Mouse (Mus musculus): ENCODE measurements around the gene Rara. TPM values are rescaled to one million over a fixed set of nuclear protein-coding genes. Genes with fewer than 3 reads are reported as not detected.
A peak's percentile ranks its signal among the peaks of the same experiment; 100 is the strongest.
"Not testable (repeated sequence)": the region's sequence is repeated elsewhere in the genome, so short reads cannot be mapped to it uniquely, and the experiment has no call there.

The Rara gene
- total RNA-seq, 2 experiments from 2014 or later = 8.7 to 13.2 TPM

- no peak for DNase-seq
- intact Hi-C loops (cut with DNase I) = no loop called here
Observed at GRCm38 (mm10) chr11:98919009-98919408, 8.6 kb upstream of the Rara start.

- DNase-seq = not testable (repeated sequence)
- intact Hi-C loops (cut with DNase I) = loop anchor here (1.0 to 10.0 kb wide), 2 partner anchors 50 to 113 kb away; no protein-coding TSS in a partner anchor
Observed at GRCm38 (mm10) chr11:98921813-98922212, 5.8 kb upstream of the Rara start.

GRCm38 (mm10) chr11:98922307-98922706 is 5.3 kb upstream of the Rara start:
- intact Hi-C loops (cut with DNase I) = loop anchor here (1.0 to 10.0 kb wide), 2 partner anchors 50 to 112 kb away; no protein-coding TSS in a partner anchor
- DNase-seq = peak in 1 of 2 experiments; percentile 63

- DNase-seq = not testable (repeated sequence)
- intact Hi-C loops (cut with DNase I) = loop anchor here (1.0 to 10.0 kb wide), 2 partner anchors 49 to 112 kb away; no protein-coding TSS in a partner anchor
Observed at GRCm38 (mm10) chr11:98922851-98923711, 4.5 kb upstream of the Rara start.

GRCm38 (mm10) chr11:98924633-98925175 is 2.9 kb upstream of the Rara start:
- no peak for DNase-seq
- intact Hi-C loops (cut with DNase I) = loop anchor here (5.0 to 10.0 kb wide), 3 partner anchors 110 to 223 kb away; no protein-coding TSS in a partner anchor

GRCm38 (mm10) chr11:98925265-98925721 is 2.3 kb upstream of the Rara start:
- no peak for DNase-seq
- intact Hi-C loops (cut with DNase I) = loop anchor here (5.0 to 10.0 kb wide), 3 partner anchors 110 to 222 kb away; no protein-coding TSS in a partner anchor

- no peak for DNase-seq
- intact Hi-C loops (cut with DNase I) = loop anchor here (5.0 to 10.0 kb wide), 3 partner anchors 109 to 221 kb away; no protein-coding TSS in a partner anchor
Observed at GRCm38 (mm10) chr11:98925868-98926311, 1.7 kb upstream of the Rara start.

- intact Hi-C loops (cut with DNase I) = loop anchor here (5.0 to 10.0 kb wide), 3 partner anchors 108 to 221 kb away; no protein-coding TSS in a partner anchor
- DNase-seq = no peak
Observed at GRCm38 (mm10) chr11:98926553-98926952, 1.1 kb upstream of the Rara start.

GRCm38 (mm10) chr11:98928186-98928893 is 722 bp downstream of the Rara start:
- no peak for DNase-seq
- intact Hi-C loops (cut with DNase I) = loop anchor here (5.0 to 10.0 kb wide), 3 partner anchors 106 to 219 kb away; no protein-coding TSS in a partner anchor

GRCm38 (mm10) chr11:98929503-98929902 is 1.9 kb downstream of the Rara start:
- DNase-seq = no peak
- intact Hi-C loops (cut with DNase I) = loop anchor here (5.0 to 10.0 kb wide), 3 partner anchors 105 to 218 kb away; no protein-coding TSS in a partner anchor

GRCm38 (mm10) chr11:98930127-98930601 is 2.5 kb downstream of the Rara start:
- intact Hi-C loops (cut with DNase I) = no loop called here

GRCm38 (mm10) chr11:98930773-98931512 is 3.3 kb downstream of the Rara start:
- DNase-seq = peak in 1 of 2 experiments; percentile 29
- intact Hi-C loops (cut with DNase I) = no loop called here

More at GRCm38 (mm10) chr11:98930127-98930601, 2.5 kb downstream of the Rara start:
- DNase-seq = no peak

GRCm38 (mm10) chr11:98931513-98932292 is 4.1 kb downstream of the Rara start:
- peak; percentile 37 to 47 for DNase-seq
- intact Hi-C loops (cut with DNase I) = loop anchor here (2.0 kb wide), 1 partner anchor 41 kb away; no protein-coding TSS in a partner anchor

GRCm38 (mm10) chr11:98932293-98933091 is 4.9 kb downstream of the Rara start:
- intact Hi-C loops (cut with DNase I) = loop anchor here (2.0 kb wide), 1 partner anchor 40 kb away; no protein-coding TSS in a partner anchor
- peak in 1 of 2 experiments; percentile 23 for DNase-seq

- intact Hi-C loops (cut with DNase I) = loop anchor here (2.0 kb wide), 1 partner anchor 40 kb away; no protein-coding TSS in a partner anchor
- peak; percentile 53 to 67 for DNase-seq
Observed at GRCm38 (mm10) chr11:98933151-98933550, 5.5 kb downstream of the Rara start.

GRCm38 (mm10) chr11:98933847-98934246 is 6.2 kb downstream of the Rara start:
- intact Hi-C loops (cut with DNase I) = loop anchor here (2.0 kb wide), 1 partner anchor 39 kb away; no protein-coding TSS in a partner anchor
- not testable (repeated sequence) for DNase-seq

- intact Hi-C loops (cut with DNase I) = no loop called here
- DNase-seq = no peak
Observed at GRCm38 (mm10) chr11:98934367-98934766, 6.7 kb downstream of the Rara start.

Measured in gastrocnemius, postnatal 36 days (tissue).